Mouse (Mus musculus): ENCODE measurements at regions not wholly inside any gene's neighbourhood (a gene's known extent, or its start where the extent isn't known, plus 50 kb on each side); places are given as distances from the start of the nearest gene placed in this dataset.

DNA sequence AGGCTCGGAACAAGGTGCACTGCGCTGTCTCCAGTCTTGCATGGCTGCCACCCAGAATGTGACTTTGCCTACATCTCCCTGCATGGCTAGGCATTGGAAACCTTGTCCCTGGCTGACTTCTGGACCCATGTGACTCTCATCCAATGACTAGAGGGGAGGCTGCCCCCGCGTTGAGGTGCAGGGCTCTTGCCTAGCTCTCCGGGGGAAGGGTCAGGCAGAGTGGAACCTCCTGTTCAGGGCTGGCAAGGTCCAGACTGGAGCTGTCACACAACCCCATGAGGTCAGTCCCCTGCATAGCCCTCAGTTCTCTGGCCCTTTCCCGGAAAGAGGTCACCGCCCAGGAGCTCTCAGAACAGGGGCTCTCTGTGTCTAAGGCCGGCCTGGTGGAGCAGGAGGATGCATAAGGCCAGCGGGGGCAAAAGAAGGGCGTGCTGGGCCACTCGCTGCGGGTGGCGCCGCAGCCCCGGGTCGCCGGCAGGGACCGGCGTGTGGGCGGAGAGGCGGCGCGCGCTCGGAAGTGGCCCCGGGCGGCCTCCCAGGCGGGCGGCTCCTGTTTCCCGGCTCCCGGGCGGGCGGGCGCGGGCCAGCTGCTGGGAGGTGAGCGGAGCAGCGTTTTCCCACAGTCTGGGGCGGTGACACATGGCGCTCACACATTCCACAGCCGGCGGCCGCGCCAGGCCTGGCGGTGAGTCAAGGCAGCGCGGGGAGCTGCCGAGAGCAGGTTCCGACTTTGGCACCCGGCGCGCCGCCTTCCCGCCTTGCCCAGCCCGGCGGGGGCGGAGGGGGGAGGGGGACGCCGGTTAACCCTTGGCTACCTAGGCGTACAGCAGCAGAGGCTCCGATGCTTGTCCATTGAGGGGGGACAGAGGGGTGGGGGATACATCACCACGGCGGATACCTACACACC, 55.5 kb upstream of the Hes1 start:
- peak; percentile 74 for DNase-seq

DNA sequence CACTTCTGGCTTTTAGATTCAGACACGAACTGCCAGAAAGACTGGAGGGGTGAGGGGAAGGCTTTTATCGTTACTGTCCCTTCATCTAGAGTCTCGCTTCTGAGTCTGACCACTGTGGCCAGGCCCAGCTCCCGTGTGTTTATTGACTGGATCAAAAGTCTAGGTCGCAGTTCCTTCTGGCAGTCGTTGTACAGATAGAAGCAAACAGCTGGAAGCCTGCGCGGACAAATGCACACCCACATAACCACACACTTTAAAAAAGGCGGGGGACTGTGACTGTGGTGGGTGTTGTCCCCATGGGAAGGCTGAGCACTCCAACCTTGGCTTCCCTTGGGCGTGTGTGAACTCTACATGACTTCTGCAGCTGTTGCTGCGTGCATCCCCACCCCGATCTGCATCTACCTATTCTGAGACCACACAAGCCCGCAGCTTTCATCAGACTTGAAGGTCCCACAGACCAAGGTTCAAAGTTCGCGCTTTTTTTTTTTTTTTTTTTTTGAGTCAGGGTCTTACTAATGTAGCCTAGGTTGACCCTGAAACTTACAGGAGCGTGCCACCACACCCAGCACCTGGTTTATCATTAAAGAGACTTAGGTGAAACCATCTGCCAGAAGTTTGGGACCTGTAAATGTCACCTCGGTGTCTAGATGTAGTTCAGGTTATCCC, 54.5 kb upstream of the Hes1 start:
- peak; percentile 14 for DNase-seq

DNA sequence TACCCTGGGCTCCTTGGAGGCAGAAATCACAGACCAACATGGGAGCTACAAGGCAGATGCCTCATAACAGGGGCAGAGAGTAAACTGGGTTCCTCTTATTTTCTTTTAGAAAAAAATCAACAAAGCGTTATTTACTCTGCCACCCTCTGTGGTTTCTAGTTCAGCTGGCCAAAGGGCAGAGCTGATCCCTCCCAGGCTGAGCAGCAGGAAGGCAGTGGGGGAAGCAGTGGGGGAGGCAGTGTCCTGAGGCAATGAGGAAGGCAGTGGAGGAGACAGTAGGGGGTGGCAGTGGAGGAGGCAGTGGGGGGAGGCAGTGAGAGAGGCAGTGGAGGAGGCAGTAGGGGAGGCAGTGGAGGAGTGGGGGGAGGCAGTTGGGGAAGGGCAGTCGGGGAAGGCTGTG, 51.1 kb upstream of the Hes1 start:
- DNase-seq, result no peak

DNA sequence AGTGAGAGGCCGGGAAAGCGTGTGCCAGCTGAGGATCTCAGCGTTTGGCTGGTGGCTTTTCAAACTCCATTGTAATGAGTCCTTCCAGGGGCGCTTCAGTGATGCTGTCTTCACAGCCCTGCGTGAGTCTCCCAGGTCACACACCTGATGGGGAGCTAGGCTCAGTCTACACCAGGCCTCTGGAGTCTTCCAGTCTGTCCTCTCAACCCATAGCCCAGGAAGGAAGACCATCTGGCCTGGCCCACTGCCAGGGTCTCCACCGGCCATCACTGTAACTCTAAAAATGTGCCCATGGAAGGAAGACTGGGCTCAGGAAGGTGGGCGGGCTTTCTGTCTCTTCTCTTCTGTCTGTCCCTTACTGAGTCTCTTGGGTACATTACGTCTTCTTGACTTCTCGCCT, 50.2 kb upstream of the Hes1 start:
- no peak for DNase-seq
